9 mouse cellular contexts compared by ENCODE assay signal in the genomic region with DNA sequence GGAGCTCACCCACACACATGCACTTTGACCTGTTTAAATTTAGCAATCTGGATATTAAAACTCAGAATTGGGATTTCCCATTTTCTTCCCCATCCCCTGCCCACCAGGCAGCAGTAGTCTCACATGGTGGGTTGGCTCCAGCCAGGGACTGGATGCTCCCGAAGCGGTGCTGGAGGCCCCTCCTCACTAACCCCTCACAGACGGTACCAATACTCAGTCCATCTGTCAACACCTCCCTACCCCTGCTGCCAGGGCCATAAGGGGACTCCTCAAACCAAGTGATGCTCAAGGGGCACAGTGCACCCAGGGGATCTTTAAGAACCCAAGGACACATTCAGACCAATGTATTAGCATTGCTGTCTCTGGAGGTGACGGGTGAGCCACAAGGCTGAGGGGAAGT. TPM values are rescaled to one million over a fixed set of nuclear protein-coding genes. Genes with fewer than 3 reads are reported as not detected.
DNase-seq lines count a peak whose midpoint lies in the region; ATAC-seq and TF ChIP-seq lines count a peak whose summit lies in the region.
"Had no signal": no experiment of that assay in that cellular context is flagged by ENCODE, and none has a peak within 500 bp of the region (broad histone marks: within the 10 kb centered on the region; RNA-seq: fewer than 3 reads in every experiment).

No protein-coding gene starts in this region.

- peak overlapping the region; percentile 66 for H3K9ac ChIP-seq in heart, embryonic 13.5 days
- no peak overlapping the region for H3K9ac ChIP-seq in heart, adult 2 months (ENCODE audit: low read depth, low read length)
- no peak overlapping the region for H3K9ac ChIP-seq in lung, embryonic 14.5 days
- H3K9ac ChIP-seq in intestine, postnatal 0 days (ENCODE audit: low read depth, low read length): no peak overlapping the region
- no peak overlapping the region for H3K9ac ChIP-seq in stomach, embryonic 14.5 days (replicated peaks; ENCODE audit: low read depth, low read length)

- H3K27ac ChIP-seq in heart, embryonic 13.5 days (replicated peaks): peak overlapping the region; percentile 94
- H3K27ac ChIP-seq in heart, adult 2 months: no peak overlapping the region
- peak overlapping the region; percentile 78 for H3K27ac ChIP-seq in lung, embryonic 14.5 days (ENCODE audit: low read depth)
- H3K27ac ChIP-seq in intestine, postnatal 0 days (ENCODE audit: low read depth, low read length): peak overlapping the region; percentile 3
- peak overlapping the region; percentile 71 for H3K27ac ChIP-seq in stomach, embryonic 14.5 days (ENCODE audit: low read length)

- no peaks in the 10 kb centered on the region for H3K27me3 ChIP-seq in heart, embryonic 13.5 days (replicated peaks)
- no peaks in the 10 kb centered on the region for H3K27me3 ChIP-seq in heart, adult 2 months (ENCODE audit: control insufficient read depth, insufficient read depth, low read length)
- no peaks in the 10 kb centered on the region for H3K27me3 ChIP-seq in lung, embryonic 14.5 days (ENCODE audit: insufficient read depth, low read length)
- no peaks in the 10 kb centered on the region for H3K27me3 ChIP-seq in intestine, postnatal 0 days (replicated peaks; ENCODE audit: control insufficient read depth, insufficient read depth, low read length)
- H3K27me3 ChIP-seq in stomach, embryonic 14.5 days (ENCODE audit: control insufficient read depth, insufficient read depth, low read length): no peaks in the 10 kb centered on the region

- H3K4me1 ChIP-seq in heart, embryonic 13.5 days: peaks cover 60% of the 10 kb centered on the region
- H3K4me1 ChIP-seq in heart, adult 2 months (ENCODE audit: control insufficient read depth, insufficient read depth, low read length): peaks cover 18% of the 10 kb centered on the region
- peaks cover 21% of the 10 kb centered on the region for H3K4me1 ChIP-seq in lung, embryonic 14.5 days (ENCODE audit: insufficient read depth)
- H3K4me1 ChIP-seq in intestine, postnatal 0 days (replicated peaks; ENCODE audit: control insufficient read depth, insufficient read depth, low read length): peaks cover 18% of the 10 kb centered on the region
- H3K4me1 ChIP-seq in stomach, embryonic 14.5 days (ENCODE audit: control insufficient read depth, insufficient read depth, low read length): peaks cover 42% of the 10 kb centered on the region

- H3K4me3 ChIP-seq in heart, embryonic 13.5 days: no peak overlapping the region
- no peak overlapping the region for H3K4me3 ChIP-seq in heart, adult 2 months
- H3K4me3 ChIP-seq in lung, embryonic 14.5 days (ENCODE audit: low read depth, low read length): no peak overlapping the region
- no peak overlapping the region for H3K4me3 ChIP-seq in intestine, postnatal 0 days (ENCODE audit: low read depth, low read length)
- H3K4me3 ChIP-seq in stomach, embryonic 14.5 days (ENCODE audit: low read depth, low read length): no peak overlapping the region

- H3K79me2 ChIP-seq in heart, adult 2 months (replicated peaks; ENCODE audit: control insufficient read depth, insufficient read depth, low read length): no peaks in the 10 kb centered on the region

- peaks cover 20% of the 10 kb centered on the region for H3K36me3 ChIP-seq in heart, embryonic 13.5 days
- no peaks in the 10 kb centered on the region for H3K36me3 ChIP-seq in heart, adult 2 months (ENCODE audit: control insufficient read depth, insufficient read depth, low read length)
- peaks cover 15% of the 10 kb centered on the region; the same call in 1 of the 2 replicates for H3K36me3 ChIP-seq in lung, embryonic 14.5 days (ENCODE audit: insufficient read depth)
- peaks cover 5% of the 10 kb centered on the region; the same call in 1 of the 2 replicates for H3K36me3 ChIP-seq in intestine, postnatal 0 days (ENCODE audit: control insufficient read depth, insufficient read depth)
- peaks cover 12% of the 10 kb centered on the region for H3K36me3 ChIP-seq in stomach, embryonic 14.5 days (ENCODE audit: control insufficient read depth, insufficient read depth, low read length)

- no peaks in the 10 kb centered on the region for H3K9me3 ChIP-seq in heart, embryonic 13.5 days
- no peaks in the 10 kb centered on the region for H3K9me3 ChIP-seq in lung, embryonic 14.5 days (ENCODE audit: low read depth, low read length)
- no peaks in the 10 kb centered on the region for H3K9me3 ChIP-seq in intestine, postnatal 0 days (ENCODE audit: control insufficient read depth)
- no peaks in the 10 kb centered on the region for H3K9me3 ChIP-seq in stomach, embryonic 14.5 days (ENCODE audit: control insufficient read depth, low read depth, low read length)

- no peak overlapping the region for H3K4me2 ChIP-seq in heart, embryonic 13.5 days
- H3K4me2 ChIP-seq in lung, embryonic 14.5 days: no peak overlapping the region
- no peak overlapping the region for H3K4me2 ChIP-seq in intestine, postnatal 0 days (replicated peaks; ENCODE audit: low read depth)
- H3K4me2 ChIP-seq in stomach, embryonic 14.5 days (replicated peaks; ENCODE audit: low read depth, low read length): no peak overlapping the region

- DNase-seq in heart, adult 2 months: no peak
- DNase-seq in lung, embryonic 14.5 days: peak; percentile 54
- DNase-seq in lung, postnatal 25 days (ENCODE audit: low spot score): no peak
- no peak for DNase-seq in right cerebral cortex, adult 2 months (ENCODE audit: low spot score in 2 of 2)
- DNase-seq in cerebellum, postnatal 36 days: no peak
- DNase-seq: right cerebral cortex, postnatal 4 days had no signal

- ATAC-seq in heart, embryonic 13.5 days (ENCODE audit: extremely low read depth, insufficient number of reproducible peaks, low FRiP score, low TSS enrichment): no peak
- ATAC-seq in lung, embryonic 14.5 days (ENCODE audit: insufficient read depth): peak; percentile 29; the same call in 1 of the 2 replicates
- ATAC-seq in intestine, postnatal 0 days: no peak
- ATAC-seq in stomach, embryonic 14.5 days (ENCODE audit: insufficient number of reproducible peaks, insufficient read depth, low FRiP score, low read depth): no peak

- no peak for TF ChIP-seq EP300 in heart, adult 2 months (IDR thresholded peaks at IDR 0.05; ENCODE audit: insufficient read depth, low read depth, low read length)

- TF ChIP-seq POLR2A in heart, adult 2 months (IDR thresholded peaks at IDR 0.05; ENCODE audit: insufficient read depth, low read depth, low read length): no peak

- intact Hi-C loops in heart, adult 2 months (cut with DNase I): no loop called here

- WGBS in heart, embryonic 13.5 days: 29% methylated on average over 4 of the region's 4 CpGs
- 73% methylated on average over 4 of the region's 4 CpGs for WGBS in heart, adult 2 months
- WGBS in lung, embryonic 14.5 days: 33% methylated on average over 4 of the region's 4 CpGs
- WGBS in intestine, postnatal 0 days: 57% methylated on average over 4 of the region's 4 CpGs
- WGBS in stomach, embryonic 14.5 days: 57% methylated on average over 4 of the region's 4 CpGs

- TF ChIP-seq CTCF in heart, adult 2 months (IDR thresholded peaks at IDR 0.05): no peak
- TF ChIP-seq CTCF in lung, embryonic 14.5 days (IDR thresholded peaks at IDR 0.05; ENCODE audit: low read depth): no peak
- TF ChIP-seq CTCF in intestine, postnatal 0 days (IDR thresholded peaks at IDR 0.05; ENCODE audit: low read depth): peak; percentile 8; the same call in 1 of the 2 replicates

RNA-seq across cellular contexts. Expression of gene Ppif, which starts 16.7 kb away (rescaled TPM):
- polyA plus RNA-seq in heart, embryonic 13.5 days (2015; fragmentation: Nextera tagmentation; extraction: Ambion mirVana): 93.7 and 99.8 TPM in 2 replicates
- 100 to 1,000 TPM; 244 to 288 TPM for total RNA-seq in heart, adult 2 months (2021)
- 487 and 529 TPM in 2 replicates for polyA plus RNA-seq in heart, adult 2 months (2012; rRNA removed)
- polyA plus RNA-seq in lung, embryonic 14.5 days (2014; fragmentation: Nextera tagmentation; extraction: Ambion mirVana): 29.2 and 30.4 TPM in 2 replicates
- 73.8 and 80.0 TPM in 2 replicates for polyA plus RNA-seq in intestine, postnatal 0 days (2015; fragmentation: Nextera tagmentation; extraction: Ambion mirVana)
- polyA plus RNA-seq in stomach, embryonic 14.5 days (2014; fragmentation: Nextera tagmentation; extraction: Ambion mirVana): 48.1 and 48.3 TPM in 2 replicates

RNA-seq across cellular contexts. Expression of gene Zcchc24, which starts 58.2 kb away (rescaled TPM):
- 20.8 and 22.6 TPM in 2 replicates for polyA plus RNA-seq in heart, embryonic 13.5 days (2015; fragmentation: Nextera tagmentation; extraction: Ambion mirVana)
- 10 to 100 TPM; 33.5 TPM for total RNA-seq in heart, adult 2 months (2021)
- polyA plus RNA-seq in heart, adult 2 months (2012; rRNA removed): 27.3 and 39.4 TPM in 2 replicates
- 29.6 and 29.8 TPM in 2 replicates for polyA plus RNA-seq in lung, embryonic 14.5 days (2014; fragmentation: Nextera tagmentation; extraction: Ambion mirVana)
- polyA plus RNA-seq in intestine, postnatal 0 days (2015; fragmentation: Nextera tagmentation; extraction: Ambion mirVana): 10.3 and 12.1 TPM in 2 replicates
- polyA plus RNA-seq in stomach, embryonic 14.5 days (2014; fragmentation: Nextera tagmentation; extraction: Ambion mirVana): 29.5 and 32.4 TPM in 2 replicates
